Mouse (Mus musculus) megakaryocyte, embryonic 14.5 days (primary cell): ENCODE measurements around the gene RPS10-NUDT3.

ENCODE experiments used
- FLI1 ChIP-seq: IDR thresholded peaks from 2 replicates; pipeline ENCODE4 v1.6.1; 2012; ENCODE audit warnings: low read length, inconsistent platforms, mixed read lengths
- GATA1 ChIP-seq: IDR thresholded peaks from 3 replicates; pipeline ENCODE4 v1.6.1; 2012; ENCODE audit warnings: mixed read lengths, low read length, inconsistent platforms, borderline replicate concordance

- no peak for TF ChIP-seq GATA1
- no peak for TF ChIP-seq FLI1
Measured at GRCm38 (mm10) chr17:27627451-27627850, 7.6 kb downstream of the RPS10-NUDT3 start.
